Mouse (Mus musculus) liver, embryonic 13.5 days (tissue): ENCODE data around the gene Pgs1. TPM values are rescaled to one million over a fixed set of nuclear protein-coding genes. Genes with fewer than 3 reads are reported as not detected.

Experiments used
- ATAC-seq: fragments of 200-750 bp; cut with Nextera tagmentation; 2 replicates; pipeline ENCODE4 v1.8.0; 2017; ENCODE audit warnings: low read depth, mild to moderate bottlenecking, moderate number of reproducible peaks, moderate library complexity
- DNase-seq: peaks from one replicate; pipeline ENCODE4 v3.0.0; 2022
- H3K27ac ChIP-seq: fragments of 300-500 bp; sonication (generic); 2 replicates; pipeline ENCODE4 v1.5.1; 2015; ENCODE audit warnings: moderate library complexity, mild to moderate bottlenecking, inconsistent platforms
- H3K27me3 ChIP-seq: fragments of 300-500 bp; sonication (generic); 2 replicates; pipeline ENCODE4 v1.6.1; 2015; ENCODE audit warnings: mild to moderate bottlenecking, inconsistent platforms
- H3K36me3 ChIP-seq: fragments of 300-500 bp; sonication (generic); 2 replicates; pipeline ENCODE4 v1.6.1; 2015; ENCODE audit warnings: mild to moderate bottlenecking, inconsistent platforms
- H3K4me1 ChIP-seq: fragments of 300-500 bp; sonication (generic); replicated peaks from 2 replicates; pipeline ENCODE4 v1.6.1; 2015; ENCODE audit warnings: inconsistent platforms
- H3K4me2 ChIP-seq: fragments of 300-500 bp; sonication (generic); 2 replicates; pipeline ENCODE4 v1.6.1; 2015; ENCODE audit warnings: inconsistent platforms, mild to moderate bottlenecking, moderate library complexity
- H3K4me3 ChIP-seq: fragments of 300-500 bp; sonication (generic); replicated peaks from 2 replicates; pipeline ENCODE4 v1.5.1; 2015; ENCODE audit warnings: mild to moderate bottlenecking, inconsistent platforms
- H3K9ac ChIP-seq: fragments of 300-500 bp; sonication (generic); 2 replicates; pipeline ENCODE4 v1.6.1; 2015; ENCODE audit warnings: mild to moderate bottlenecking, inconsistent platforms
- H3K9me3 ChIP-seq: fragments of 300-500 bp; sonication (generic); replicated peaks from 2 replicates; pipeline ENCODE4 v1.6.1; 2016; ENCODE audit warnings: inconsistent platforms
- WGBS: fragments of 180-500 bp; shearing (Covaris S2); methylation state at CpG from one replicate; pipeline ENCODE4 v1.1.7; 2015; ENCODE audit not compliant: insufficient replicate concordance; 5-methylcytosine and 5-hydroxymethylcytosine counted together
- polyA plus RNA-seq: library from polyadenylated mRNA; unstranded; fragments of >200 nt; fragmentation: Nextera tagmentation; extraction: Ambion mirVana; gene quantifications from 2 replicates; pipeline ENCODE4 v1.2.1, GENCODE M21; 2015

Gene Pgs1
- polyA plus RNA-seq, 1 experiment from 2014 or later = 18.1 TPM

GRCm38 (mm10) chr11:117952174-117952933 lies 33.7 kb upstream of the Pgs1 start:
- no peak for DNase-seq
- 39% methylated on average over 9 of the region's 9 CpGs for WGBS
- H3K36me3 ChIP-seq = no peaks in the 10 kb centered on the region
- peaks cover 47% of the 10 kb centered on the region for H3K27me3 ChIP-seq
- H3K9ac ChIP-seq = no peak overlapping the region
- H3K4me1 ChIP-seq = peaks cover 24% of the 10 kb centered on the region
- no peaks in the 10 kb centered on the region for H3K9me3 ChIP-seq
- no peak overlapping the region for H3K4me3 ChIP-seq
- H3K27ac ChIP-seq = no peak overlapping the region
- no peak for ATAC-seq
- no peak overlapping the region for H3K4me2 ChIP-seq

GRCm38 (mm10) chr11:117954094-117954493 lies 32.0 kb upstream of the Pgs1 start:
- DNase-seq (no peak), ATAC-seq (no peak)
- Histone ChIP-seq H3K4me2 (no peak overlapping the region), H3K4me3 (no peak overlapping the region), H3K9me3 (no peaks in the 10 kb centered on the region), H3K27ac (no peak overlapping the region), H3K27me3 (peaks cover 45% of the 10 kb centered on the region), H3K36me3 (no peaks in the 10 kb centered on the region), H3K4me1 (peaks cover 24% of the 10 kb centered on the region), H3K9ac (no peak overlapping the region)
- WGBS = 19% methylated on average over 2 of the region's 2 CpGs

- Histone ChIP-seq H3K9ac (no peak overlapping the region), H3K27ac (no peak overlapping the region), H3K9me3 (no peaks in the 10 kb centered on the region), H3K27me3 (peaks cover 45% of the 10 kb centered on the region), H3K4me3 (no peak overlapping the region), H3K36me3 (no peaks in the 10 kb centered on the region), H3K4me2 (no peak overlapping the region), H3K4me1 (peaks cover 18% of the 10 kb centered on the region)
- DNase-seq (no peak), ATAC-seq (no peak)
- 70% methylated on average over 9 of the region's 9 CpGs for WGBS
Observed at GRCm38 (mm10) chr11:117954819-117955218, 31.3 kb upstream of the Pgs1 start.

- peaks cover 45% of the 10 kb centered on the region for H3K27me3 ChIP-seq
- no peak for DNase-seq
- H3K27ac ChIP-seq = no peak overlapping the region
Observed at GRCm38 (mm10) chr11:117955621-117956020, 30.5 kb upstream of the Pgs1 start.

GRCm38 (mm10) chr11:117958197-117958596 lies 27.9 kb upstream of the Pgs1 start:
- DNase-seq (no peak), ATAC-seq (no peak)
- Histone ChIP-seq H3K4me3 (no peak overlapping the region), H3K9ac (no peak overlapping the region), H3K36me3 (no peaks in the 10 kb centered on the region), H3K27me3 (peaks cover 49% of the 10 kb centered on the region), H3K4me1 (peaks cover 31% of the 10 kb centered on the region), H3K4me2 (no peak overlapping the region), H3K27ac (no peak overlapping the region), H3K9me3 (no peaks in the 10 kb centered on the region)
- 40% methylated on average over 7 of the region's 7 CpGs for WGBS

More at GRCm38 (mm10) chr11:117955621-117956020, 30.5 kb upstream of the Pgs1 start:
- H3K9me3 ChIP-seq = no peaks in the 10 kb centered on the region
- no peak overlapping the region for H3K4me3 ChIP-seq
- no peaks in the 10 kb centered on the region for H3K36me3 ChIP-seq
- peaks cover 16% of the 10 kb centered on the region; the same call in 1 of the 2 replicates for H3K4me1 ChIP-seq
- ATAC-seq = no peak
- H3K4me2 ChIP-seq = no peak overlapping the region
- H3K9ac ChIP-seq = no peak overlapping the region
- WGBS = 46% methylated on average over 13 of the region's 13 CpGs

DNA sequence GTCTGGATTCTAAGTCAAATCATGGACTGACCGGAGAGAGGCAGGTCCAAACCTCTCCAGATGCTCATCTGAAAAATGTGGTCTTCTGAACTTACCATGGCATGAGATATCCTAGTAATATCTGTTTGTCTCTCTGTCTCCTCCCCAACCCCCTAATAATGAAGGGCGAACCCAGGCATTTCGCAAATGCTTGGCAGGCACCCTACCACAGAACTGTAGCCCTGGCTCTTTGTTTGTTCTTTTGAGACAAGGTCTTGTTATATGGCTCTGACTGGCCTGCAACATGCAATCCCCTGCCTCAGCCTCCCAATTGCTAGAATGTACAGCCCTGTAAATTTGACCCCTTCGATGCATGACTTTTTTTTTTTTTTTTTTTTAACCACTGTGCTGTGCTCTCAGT lies 26.9 kb upstream of the Pgs1 start:
- 69% methylated on average over 4 of the region's 4 CpGs for WGBS
- Histone ChIP-seq H3K27ac (no peak overlapping the region), H3K4me2 (no peak overlapping the region), H3K9me3 (no peaks in the 10 kb centered on the region), H3K4me1 (peaks cover 40% of the 10 kb centered on the region), H3K9ac (no peak overlapping the region), H3K27me3 (peaks cover 58% of the 10 kb centered on the region), H3K36me3 (no peaks in the 10 kb centered on the region), H3K4me3 (no peak overlapping the region)
- DNase-seq (no peak), ATAC-seq (no peak)

DNA sequence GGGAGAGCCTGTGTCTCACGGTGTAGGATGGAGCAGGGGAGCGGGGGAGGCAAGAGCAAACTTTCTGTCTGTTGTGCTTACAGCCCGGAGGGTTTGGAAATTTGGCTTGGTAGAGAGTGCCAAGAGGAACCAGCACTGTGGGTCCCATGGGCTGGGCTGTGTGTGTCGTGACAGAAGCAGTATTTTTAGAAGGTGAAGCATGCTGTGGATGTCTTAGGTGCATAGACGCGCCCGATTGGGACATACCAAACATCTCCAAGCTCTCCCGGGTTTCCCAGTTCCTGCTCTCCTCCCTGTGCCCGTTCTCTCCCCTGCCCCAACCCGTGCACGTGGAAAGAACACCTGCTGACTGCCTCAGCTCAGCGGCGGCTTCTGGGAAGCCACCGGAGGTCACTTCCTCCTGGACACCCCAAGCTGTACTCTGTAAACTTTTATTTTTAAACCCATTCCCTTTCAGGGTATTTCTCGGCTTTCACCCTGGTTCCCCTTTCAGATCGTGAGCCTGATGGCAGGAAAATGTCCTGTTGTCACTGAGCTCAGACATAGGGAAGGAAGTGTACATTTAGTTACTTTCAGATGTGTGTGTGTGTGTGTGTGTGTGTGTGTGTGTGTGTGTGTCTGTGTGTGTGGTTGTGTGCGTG lies 26.2 kb upstream of the Pgs1 start:
- Histone ChIP-seq H3K9ac (no peak overlapping the region), H3K4me3 (no peak overlapping the region), H3K9me3 (no peaks in the 10 kb centered on the region), H3K27me3 (peaks cover 65% of the 10 kb centered on the region), H3K27ac (no peak overlapping the region), H3K36me3 (no peaks in the 10 kb centered on the region), H3K4me2 (no peak overlapping the region), H3K4me1 (peaks cover 40% of the 10 kb centered on the region)
- ATAC-seq = no peak
- DNase-seq = no peak
- 14% methylated on average over 17 of the region's 17 CpGs for WGBS

- no peak for DNase-seq
- Histone ChIP-seq H3K27ac (no peak overlapping the region), H3K4me1 (peaks cover 42% of the 10 kb centered on the region), H3K4me2 (no peak overlapping the region), H3K36me3 (no peaks in the 10 kb centered on the region; the same call in 1 of the 2 replicates), H3K9ac (no peak overlapping the region), H3K9me3 (no peaks in the 10 kb centered on the region), H3K4me3 (no peak overlapping the region), H3K27me3 (peaks cover 72% of the 10 kb centered on the region)
- ATAC-seq = no peak
Observed at GRCm38 (mm10) chr11:117960601-117961000, 25.5 kb upstream of the Pgs1 start.

DNA sequence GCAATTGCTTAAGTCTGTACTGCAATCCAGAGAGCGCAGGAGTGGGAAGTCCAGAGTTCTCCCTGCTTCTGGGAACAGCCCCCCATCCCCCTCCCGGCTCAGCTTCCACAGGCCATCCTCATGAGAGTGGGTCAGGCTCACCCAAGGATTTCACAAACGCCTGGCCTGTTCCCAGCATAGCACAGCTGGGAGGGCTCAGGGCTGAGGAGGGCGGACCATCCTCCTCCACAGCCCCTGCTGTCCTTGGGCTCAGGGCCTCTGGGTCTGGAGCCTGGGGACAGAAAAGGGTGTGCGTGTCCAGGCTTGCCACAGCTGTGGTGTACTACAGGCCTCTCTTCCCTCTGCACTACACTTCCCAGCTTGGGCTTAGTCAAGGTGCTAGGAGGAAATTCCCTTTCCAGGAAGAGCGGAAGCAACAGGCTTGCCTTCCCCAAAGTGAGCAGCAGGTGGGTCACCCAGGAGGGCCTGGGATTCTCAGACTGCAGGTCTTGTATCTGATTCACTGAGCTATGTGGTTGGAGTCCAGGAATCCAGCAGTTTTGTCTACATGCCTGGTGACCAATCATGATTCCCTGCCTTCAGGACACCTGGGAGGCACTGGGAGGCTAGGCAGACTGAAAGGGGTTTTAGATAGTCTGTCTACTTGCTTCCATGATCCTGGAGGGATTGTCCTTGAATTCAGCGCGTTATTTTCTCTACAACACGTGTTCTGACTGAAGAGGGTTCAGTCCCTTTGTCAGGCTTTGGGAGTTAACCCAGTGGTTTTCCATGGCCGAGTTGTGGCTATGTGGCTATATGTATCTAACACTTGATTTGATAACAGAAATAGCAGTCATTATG lies 23.6 kb upstream of the Pgs1 start:
- no peak overlapping the region for H3K9ac ChIP-seq
- no peaks in the 10 kb centered on the region for H3K9me3 ChIP-seq
- DNase-seq = no peak
- 52% methylated on average over 10 of the region's 10 CpGs for WGBS
- H3K36me3 ChIP-seq = peaks cover 14% of the 10 kb centered on the region
- H3K27ac ChIP-seq = peak overlapping the region; percentile 76
- H3K27me3 ChIP-seq = peaks cover 91% of the 10 kb centered on the region
- no peak overlapping the region for H3K4me3 ChIP-seq
- peaks cover 57% of the 10 kb centered on the region for H3K4me1 ChIP-seq
- no peak overlapping the region for H3K4me2 ChIP-seq
- no peak for ATAC-seq

- Histone ChIP-seq H3K27me3 (peaks cover 97% of the 10 kb centered on the region), H3K4me1 (peaks cover 65% of the 10 kb centered on the region), H3K27ac (peak overlapping the region; percentile 76), H3K9me3 (no peaks in the 10 kb centered on the region), H3K4me3 (peak overlapping the region; percentile 48), H3K4me2 (peak overlapping the region; percentile 80), H3K9ac (peak overlapping the region; percentile 62), H3K36me3 (peaks cover 21% of the 10 kb centered on the region)
- WGBS = 1% methylated on average over 40 of the region's 40 CpGs
- ATAC-seq = peak; percentile 85
- DNase-seq = peak; percentile 92
Observed at GRCm38 (mm10) chr11:117963091-117963793, 22.9 kb upstream of the Pgs1 start.

- DNase-seq (no peak), ATAC-seq (no peak)
- H3K27me3 ChIP-seq = peaks cover 97% of the 10 kb centered on the region
- H3K9me3 ChIP-seq = no peaks in the 10 kb centered on the region
- peak overlapping the region; percentile 62 for H3K9ac ChIP-seq
- peaks cover 71% of the 10 kb centered on the region for H3K4me1 ChIP-seq
- peak overlapping the region; percentile 47; the same call in 1 of the 2 replicates for H3K27ac ChIP-seq
- peaks cover 21% of the 10 kb centered on the region for H3K36me3 ChIP-seq
- H3K4me2 ChIP-seq = peak overlapping the region; percentile 80
- 3% methylated on average over 9 of the region's 9 CpGs for WGBS
- peak overlapping the region; percentile 48 for H3K4me3 ChIP-seq
Observed at GRCm38 (mm10) chr11:117963872-117964271, 22.2 kb upstream of the Pgs1 start.
